Mouse (Mus musculus) ES-E14 (cell line): Measurements from ENCODE around the gene Zfp386.

Source experiments
- CHD2 ChIP-seq: IDR thresholded peaks from 2 replicates; pipeline ENCODE4 v1.6.1; 2014; ENCODE audit warnings: mild to moderate bottlenecking, low read depth, low read length, inconsistent platforms
- MAFK ChIP-seq: IDR thresholded peaks from 2 replicates; pipeline ENCODE4 v1.6.1; 2014; ENCODE audit warnings: mild to moderate bottlenecking, low read depth, low read length, inconsistent platforms; ENCODE audit not compliant: insufficient read depth
- ZNF384 ChIP-seq: IDR thresholded peaks from 2 replicates; pipeline ENCODE4 v1.6.1; 2012; ENCODE audit warnings: low read depth, low read length, inconsistent platforms

DNA sequence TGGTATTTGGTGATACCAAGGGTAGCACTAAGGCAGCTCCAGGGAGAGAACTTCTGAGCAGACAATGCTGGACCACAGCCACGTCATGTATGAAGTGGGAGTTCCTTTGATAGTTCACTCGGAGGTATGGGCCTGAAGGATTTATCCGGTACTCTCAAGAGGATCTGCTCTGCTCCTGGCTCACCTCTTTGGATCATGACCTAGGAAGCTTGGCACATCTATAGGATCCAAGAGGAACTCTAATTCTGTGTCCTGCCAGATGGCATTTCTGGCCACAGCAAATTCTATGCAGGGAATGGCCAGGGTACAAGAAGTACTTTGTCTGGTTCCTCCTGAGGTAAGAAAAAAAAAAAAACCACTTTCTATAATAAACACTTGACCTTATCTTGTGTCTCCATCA is 42.3 kb downstream of the Zfp386 start:
- no peak for TF ChIP-seq CHD2
- no peak for TF ChIP-seq MAFK
- TF ChIP-seq ZNF384: no peak
